Mouse (Mus musculus) liver, embryonic 12.5 days (tissue): ENCODE results near the gene Abr. TPM values are rescaled to one million over a fixed set of nuclear protein-coding genes. Genes with fewer than 3 reads are reported as not detected.
A peak's percentile ranks its signal among the peaks of the same experiment; 100 is the strongest.

Experiments
- ATAC-seq: fragments of 200-750 bp; cut with Nextera tagmentation; 2 replicates; pipeline ENCODE4 v1.8.0; 2017; ENCODE audit warnings: moderate number of reproducible peaks, mild to moderate bottlenecking, moderate library complexity
- H3K27ac ChIP-seq: fragments of 300-500 bp; sonication (generic); 2 replicates; pipeline ENCODE4 v1.5.1; 2016; ENCODE audit warnings: mild to moderate bottlenecking
- H3K27me3 ChIP-seq: fragments of 300-500 bp; sonication (generic); replicated peaks from 2 replicates; pipeline ENCODE4 v1.6.1; 2016; ENCODE audit warnings: mild to moderate bottlenecking, moderate library complexity
- H3K36me3 ChIP-seq: fragments of 300-500 bp; sonication (generic); 2 replicates; pipeline ENCODE4 v1.6.1; 2016; ENCODE audit warnings: mild to moderate bottlenecking, moderate library complexity
- H3K4me1 ChIP-seq: fragments of 300-500 bp; sonication (generic); 2 replicates; pipeline ENCODE4 v1.6.1; 2016
- H3K4me2 ChIP-seq: fragments of 300-500 bp; sonication (generic); 2 replicates; pipeline ENCODE4 v1.6.1; 2016; ENCODE audit warnings: mild to moderate bottlenecking, moderate library complexity
- H3K4me3 ChIP-seq: fragments of 300-500 bp; sonication (generic); 2 replicates; pipeline ENCODE4 v1.5.1; 2016; ENCODE audit warnings: mild to moderate bottlenecking, moderate library complexity
- H3K9ac ChIP-seq: fragments of 300-500 bp; sonication (generic); 2 replicates; pipeline ENCODE4 v1.6.1; 2016; ENCODE audit warnings: mild to moderate bottlenecking, moderate library complexity
- H3K9me3 ChIP-seq: fragments of 300-500 bp; sonication (generic); replicated peaks from 2 replicates; pipeline ENCODE4 v1.6.1; 2016; ENCODE audit warnings: mild to moderate bottlenecking, moderate library complexity
- WGBS: fragments of 180-500 bp; shearing (Covaris S2); methylation state at CpG from one replicate; pipeline ENCODE4 v1.1.7; 2016; ENCODE audit not compliant: insufficient replicate concordance; 5-methylcytosine and 5-hydroxymethylcytosine counted together
- polyA plus RNA-seq: library from polyadenylated mRNA; unstranded; fragments of >200 nt; fragmentation: Nextera tagmentation; extraction: Ambion mirVana; gene quantifications from 2 replicates; pipeline ENCODE4 v1.2.1, GENCODE M21; 2016

The Abr gene
- polyA plus RNA-seq, 1 experiment from 2014 or later: 5.8 TPM

- 1% methylated on average over 46 of the region's 46 CpGs for WGBS
- peak within 1 kb of the TSS; percentile 88 for H3K9ac ChIP-seq
These were observed 215.2 kb downstream of the Abr start, which contains the start of gene Timm22 for GRCm38 (mm10) chr11:76406702-76407583. Timm22 (plus strand) TSS chr11:76406952.

GRCm38 (mm10) chr11:76405626-76406264 lies 216.4 kb downstream of the Abr start:
- Histone ChIP-seq H3K27ac (no peak overlapping the region), H3K4me2 (no peak overlapping the region), H3K27me3 (peaks cover 15% of the 10 kb centered on the region; the same call in 1 of the 2 replicates), H3K9ac (no peak overlapping the region), H3K36me3 (peaks cover 12% of the 10 kb centered on the region; the same call in 1 of the 2 replicates), H3K4me1 (peaks cover 15% of the 10 kb centered on the region), H3K9me3 (no peaks in the 10 kb centered on the region), H3K4me3 (no peak overlapping the region)
- WGBS: 68% methylated on average over 5 of the region's 5 CpGs
- ATAC-seq: no peak

More at GRCm38 (mm10) chr11:76406702-76407583, 215.2 kb downstream of the Abr start, which contains the start of gene Timm22:
- Histone ChIP-seq H3K9me3 (no peaks in the 10 kb centered on the region), H3K27me3 (peaks cover 15% of the 10 kb centered on the region; the same call in 1 of the 2 replicates), H3K27ac (peak within 1 kb of the TSS; percentile 77), H3K4me3 (peak within 1 kb of the TSS; percentile 84), H3K4me1 (peaks cover 15% of the 10 kb centered on the region), H3K4me2 (peak within 1 kb of the TSS; percentile 85), H3K36me3 (peaks cover 21% of the 10 kb centered on the region)
- peak; percentile 95 for ATAC-seq

GRCm38 (mm10) chr11:76405113-76405512 lies 217.0 kb downstream of the Abr start:
- 51% methylated on average over 4 of the region's 4 CpGs for WGBS
- no peak for ATAC-seq
- H3K4me1 ChIP-seq: peaks cover 15% of the 10 kb centered on the region
- H3K4me2 ChIP-seq: no peak overlapping the region
- no peak overlapping the region for H3K4me3 ChIP-seq
- no peak overlapping the region for H3K9ac ChIP-seq
- H3K36me3 ChIP-seq: peaks cover 10% of the 10 kb centered on the region; the same call in 1 of the 2 replicates
- no peaks in the 10 kb centered on the region for H3K9me3 ChIP-seq
- H3K27ac ChIP-seq: no peak overlapping the region
- peaks cover 15% of the 10 kb centered on the region; the same call in 1 of the 2 replicates for H3K27me3 ChIP-seq

GRCm38 (mm10) chr11:76401398-76401797 lies 220.7 kb downstream of the Abr start:
- H3K4me2 ChIP-seq: no peak overlapping the region
- H3K27me3 ChIP-seq: peaks cover 27% of the 10 kb centered on the region
- no peaks in the 10 kb centered on the region for H3K36me3 ChIP-seq
- H3K27ac ChIP-seq: no peak overlapping the region
- H3K9ac ChIP-seq: no peak overlapping the region
- ATAC-seq: no peak
- WGBS: 73% methylated on average over 10 of the region's 10 CpGs
- no peak overlapping the region for H3K4me3 ChIP-seq
- no peaks in the 10 kb centered on the region for H3K9me3 ChIP-seq
- peaks cover 23% of the 10 kb centered on the region for H3K4me1 ChIP-seq

GRCm38 (mm10) chr11:76399587-76400330 lies 222.4 kb downstream of the Abr start:
- Histone ChIP-seq H3K4me3 (peak overlapping the region; percentile 75), H3K36me3 (no peaks in the 10 kb centered on the region), H3K4me2 (peak overlapping the region; percentile 100), H3K9ac (peak overlapping the region; percentile 77), H3K27me3 (peaks cover 24% of the 10 kb centered on the region), H3K4me1 (peaks cover 23% of the 10 kb centered on the region), H3K27ac (no peak overlapping the region), H3K9me3 (no peaks in the 10 kb centered on the region)
- ATAC-seq: no peak; the same call in 1 of the 2 replicates
- 11% methylated on average over 11 of the region's 11 CpGs for WGBS

- Histone ChIP-seq H3K27ac (peak within 1 kb of the TSS; percentile 51; the same call in 1 of the 2 replicates), H3K27me3 (peaks cover 21% of the 10 kb centered on the region), H3K4me1 (peaks cover 23% of the 10 kb centered on the region), H3K4me3 (peak within 1 kb of the TSS; percentile 75), H3K9ac (peak within 1 kb of the TSS; percentile 77), H3K9me3 (no peaks in the 10 kb centered on the region), H3K4me2 (peak within 1 kb of the TSS; percentile 100), H3K36me3 (no peaks in the 10 kb centered on the region)
- under 1% methylated on average over 53 of the region's 70 CpGs for WGBS
- peak; percentile 93 for ATAC-seq
These were observed 223.1 kb downstream of the Abr start, which contains the start of gene Nxn for GRCm38 (mm10) chr11:76398798-76399586. Nxn (minus strand) TSS chr11:76399140.

GRCm38 (mm10) chr11:76398312-76398797 lies 223.8 kb downstream of the Abr start:
- peaks cover 23% of the 10 kb centered on the region for H3K4me1 ChIP-seq
- no peaks in the 10 kb centered on the region for H3K36me3 ChIP-seq
- peak overlapping the region; percentile 77 for H3K9ac ChIP-seq
- peaks cover 20% of the 10 kb centered on the region for H3K27me3 ChIP-seq
- WGBS: 1% methylated on average over 32 of the region's 33 CpGs
- H3K4me3 ChIP-seq: peak overlapping the region; percentile 75
- peak; percentile 57 for ATAC-seq
- peak overlapping the region; percentile 51; the same call in 1 of the 2 replicates for H3K27ac ChIP-seq
- H3K9me3 ChIP-seq: no peaks in the 10 kb centered on the region
- H3K4me2 ChIP-seq: peak overlapping the region; percentile 100

GRCm38 (mm10) chr11:76397650-76398311 lies 224.3 kb downstream of the Abr start:
- 4% methylated on average over 26 of the region's 26 CpGs for WGBS
- H3K27ac ChIP-seq: no peak overlapping the region
- peaks cover 23% of the 10 kb centered on the region for H3K4me1 ChIP-seq
- H3K9ac ChIP-seq: peak overlapping the region; percentile 77
- ATAC-seq: no peak
- H3K4me3 ChIP-seq: peak overlapping the region; percentile 75
- no peaks in the 10 kb centered on the region for H3K9me3 ChIP-seq
- peaks cover 15% of the 10 kb centered on the region for H3K27me3 ChIP-seq
- no peaks in the 10 kb centered on the region for H3K36me3 ChIP-seq
- peak overlapping the region; percentile 100 for H3K4me2 ChIP-seq

- H3K27ac ChIP-seq: no peak overlapping the region
- H3K4me2 ChIP-seq: no peak overlapping the region
These were observed 229.1 kb downstream of the Abr start for GRCm38 (mm10) chr11:76392996-76393395.

GRCm38 (mm10) chr11:76392532-76392931 lies 229.6 kb downstream of the Abr start:
- H3K4me1 ChIP-seq: peaks cover 5% of the 10 kb centered on the region
- H3K27me3 ChIP-seq: peaks cover 5% of the 10 kb centered on the region; the same call in 1 of the 2 replicates
- 75% methylated on average over 7 of the region's 7 CpGs for WGBS
- no peaks in the 10 kb centered on the region for H3K9me3 ChIP-seq
- no peak for ATAC-seq
- H3K9ac ChIP-seq: no peak overlapping the region
- H3K4me2 ChIP-seq: no peak overlapping the region
- H3K4me3 ChIP-seq: no peak overlapping the region
- no peaks in the 10 kb centered on the region for H3K36me3 ChIP-seq
- H3K27ac ChIP-seq: no peak overlapping the region

More at GRCm38 (mm10) chr11:76392996-76393395, 229.1 kb downstream of the Abr start:
- Histone ChIP-seq H3K9me3 (no peaks in the 10 kb centered on the region), H3K9ac (no peak overlapping the region), H3K4me1 (peaks cover 8% of the 10 kb centered on the region), H3K4me3 (no peak overlapping the region), H3K36me3 (no peaks in the 10 kb centered on the region), H3K27me3 (peaks cover 9% of the 10 kb centered on the region)
- 83% methylated on average over 11 of the region's 11 CpGs for WGBS
- ATAC-seq: no peak
